Mouse (Mus musculus) hindbrain, embryonic 15.5 days (tissue): ENCODE results near the gene Mvk. TPM values are rescaled to one million over a fixed set of nuclear protein-coding genes. Genes with fewer than 3 reads are reported as not detected.

Experiments used
- ATAC-seq: fragments of 200-750 bp; cut with Nextera tagmentation; 2 replicates; pipeline ENCODE4 v1.8.0; 2017; ENCODE audit warnings: low read depth, moderate number of reproducible peaks, moderate TSS enrichment; ENCODE audit not compliant: low FRiP score
- H3K27ac ChIP-seq: fragments of 300-500 bp; sonication (generic); replicated peaks from 2 replicates; pipeline ENCODE4 v1.5.1; 2015; ENCODE audit warnings: mild to moderate bottlenecking, inconsistent platforms
- H3K27me3 ChIP-seq: fragments of 300-500 bp; sonication (generic); 2 replicates; pipeline ENCODE4 v1.6.1; 2015; ENCODE audit warnings: control low read depth, inconsistent platforms
- H3K36me3 ChIP-seq: fragments of 300-500 bp; sonication (generic); 2 replicates; pipeline ENCODE4 v1.6.1; 2015; ENCODE audit warnings: control low read depth, inconsistent platforms
- H3K4me1 ChIP-seq: fragments of 300-500 bp; sonication (generic); replicated peaks from 2 replicates; pipeline ENCODE4 v1.6.1; 2015; ENCODE audit warnings: control low read depth, inconsistent platforms
- H3K4me2 ChIP-seq: fragments of 300-500 bp; sonication (generic); 2 replicates; pipeline ENCODE4 v1.6.1; 2015; ENCODE audit warnings: moderate library complexity, mild to moderate bottlenecking, inconsistent platforms
- H3K4me3 ChIP-seq: fragments of 300-500 bp; sonication (generic); 2 replicates; pipeline ENCODE4 v1.5.1; 2015; ENCODE audit warnings: mild to moderate bottlenecking, inconsistent platforms
- H3K9ac ChIP-seq: fragments of 300-500 bp; sonication (generic); 2 replicates; pipeline ENCODE4 v1.6.1; 2015; ENCODE audit warnings: inconsistent platforms
- H3K9me3 ChIP-seq: fragments of 300-500 bp; sonication (generic); 2 replicates; pipeline ENCODE4 v1.6.1; 2016; ENCODE audit warnings: control low read depth, inconsistent platforms
- WGBS: fragments of 180-500 bp; shearing (Covaris S2); methylation state at CpG from one replicate; pipeline ENCODE4 v1.1.7; 2015; 5-methylcytosine and 5-hydroxymethylcytosine counted together
- polyA plus RNA-seq: library from polyadenylated mRNA; unstranded; fragments of >200 nt; fragmentation: Nextera tagmentation; extraction: Ambion mirVana; gene quantifications from 2 replicates; pipeline ENCODE4 v1.2.1, GENCODE M21; 2015

Mvk gene
- polyA plus RNA-seq, result 74.6 and 78.0 TPM in 2 replicates

GRCm38 (mm10) chr5:114443566-114444367 is at the start of gene Mvk, which contains the start of gene Mmab:
TSS of gene Mvk (plus strand) at chr5:114444269.
TSS of gene Mmab (minus strand) at chr5:114444060.
- Histone ChIP-seq H3K9ac (peak within 1 kb of the TSS; percentile 73), H3K36me3 (0 out of 2 replicates have a peak, but pooled peaks cover 4% of the 10 kb centered on the region), H3K4me3 (peak within 1 kb of the TSS; percentile 97), H3K4me2 (peak within 1 kb of the TSS; percentile 83), H3K27ac (peak within 1 kb of the TSS; percentile 83), H3K27me3 (no peaks in the 10 kb centered on the region), H3K4me1 (peaks cover 26% of the 10 kb centered on the region), H3K9me3 (no peaks in the 10 kb centered on the region)
- 3% methylated on average over 43 of the region's 43 CpGs for WGBS
- peak; percentile 99 for ATAC-seq

- Histone ChIP-seq H3K4me3 (no peak overlapping the region), H3K9me3 (no peaks in the 10 kb centered on the region), H3K9ac (no peak overlapping the region), H3K4me2 (no peak overlapping the region), H3K27me3 (no peaks in the 10 kb centered on the region), H3K36me3 (peaks cover 96% of the 10 kb centered on the region), H3K4me1 (no peaks in the 10 kb centered on the region), H3K27ac (no peak overlapping the region)
- ATAC-seq, result no peak
- WGBS, result 91% methylated on average over 14 of the region's 14 CpGs
Observed at GRCm38 (mm10) chr5:114406592-114406991, 37.5 kb upstream of the Mvk start.

GRCm38 (mm10) chr5:114407269-114407668 is 36.8 kb upstream of the Mvk start:
- Histone ChIP-seq H3K4me3 (no peak overlapping the region), H3K4me2 (no peak overlapping the region), H3K36me3 (peaks cover 97% of the 10 kb centered on the region), H3K4me1 (no peaks in the 10 kb centered on the region), H3K27ac (no peak overlapping the region), H3K9ac (no peak overlapping the region), H3K27me3 (no peaks in the 10 kb centered on the region), H3K9me3 (no peaks in the 10 kb centered on the region)
- WGBS, result 69% methylated on average over 10 of the region's 10 CpGs
- ATAC-seq, result no peak

- Histone ChIP-seq H3K9me3 (no peaks in the 10 kb centered on the region), H3K27me3 (no peaks in the 10 kb centered on the region), H3K4me1 (no peaks in the 10 kb centered on the region), H3K4me2 (no peak overlapping the region), H3K9ac (no peak overlapping the region), H3K4me3 (no peak overlapping the region), H3K27ac (no peak overlapping the region), H3K36me3 (peaks cover 97% of the 10 kb centered on the region)
- 90% methylated on average over 9 of the region's 9 CpGs for WGBS
- ATAC-seq, result no peak
Observed at GRCm38 (mm10) chr5:114407810-114408209, 36.3 kb upstream of the Mvk start.

GRCm38 (mm10) chr5:114408846-114409245 is 35.2 kb upstream of the Mvk start:
- Histone ChIP-seq H3K36me3 (peaks cover 96% of the 10 kb centered on the region), H3K9me3 (no peaks in the 10 kb centered on the region), H3K4me1 (no peaks in the 10 kb centered on the region), H3K9ac (no peak overlapping the region), H3K4me2 (no peak overlapping the region), H3K27me3 (no peaks in the 10 kb centered on the region), H3K27ac (no peak overlapping the region), H3K4me3 (no peak overlapping the region)
- ATAC-seq, result no peak
- WGBS, result 97% methylated on average over 11 of the region's 11 CpGs

- no peak for ATAC-seq
- Histone ChIP-seq H3K4me2 (no peak overlapping the region), H3K9me3 (no peaks in the 10 kb centered on the region), H3K27me3 (no peaks in the 10 kb centered on the region), H3K27ac (no peak overlapping the region), H3K9ac (no peak overlapping the region), H3K36me3 (peaks cover 96% of the 10 kb centered on the region), H3K4me1 (no peaks in the 10 kb centered on the region), H3K4me3 (no peak overlapping the region)
- WGBS, result 88% methylated on average over 13 of the region's 13 CpGs
Observed at GRCm38 (mm10) chr5:114410429-114410828, 33.6 kb upstream of the Mvk start.

- H3K27ac ChIP-seq, result no peak overlapping the region
- WGBS, result 84% methylated on average over 23 of the region's 23 CpGs
- H3K9ac ChIP-seq, result no peak overlapping the region
- H3K4me1 ChIP-seq, result no peaks in the 10 kb centered on the region
- H3K4me3 ChIP-seq, result no peak overlapping the region
- H3K36me3 ChIP-seq, result peaks cover 97% of the 10 kb centered on the region
- no peaks in the 10 kb centered on the region for H3K27me3 ChIP-seq
- H3K9me3 ChIP-seq, result no peaks in the 10 kb centered on the region
- no peak for ATAC-seq
- no peak overlapping the region for H3K4me2 ChIP-seq
Observed at GRCm38 (mm10) chr5:114412361-114412998, 31.6 kb upstream of the Mvk start.

- no peaks in the 10 kb centered on the region for H3K4me1 ChIP-seq
- peaks cover 97% of the 10 kb centered on the region for H3K36me3 ChIP-seq
- H3K27ac ChIP-seq, result no peak overlapping the region
- no peak overlapping the region for H3K9ac ChIP-seq
- ATAC-seq, result no peak
- no peaks in the 10 kb centered on the region for H3K27me3 ChIP-seq
- H3K4me3 ChIP-seq, result no peak overlapping the region
- 85% methylated on average over 16 of the region's 16 CpGs for WGBS
- H3K4me2 ChIP-seq, result no peak overlapping the region
- no peaks in the 10 kb centered on the region for H3K9me3 ChIP-seq
Observed at GRCm38 (mm10) chr5:114413067-114413735, 30.9 kb upstream of the Mvk start.

- H3K9me3 ChIP-seq, result no peaks in the 10 kb centered on the region
- H3K9ac ChIP-seq, result no peak overlapping the region
- no peaks in the 10 kb centered on the region for H3K4me1 ChIP-seq
- H3K4me3 ChIP-seq, result no peak overlapping the region
- H3K36me3 ChIP-seq, result peaks cover 95% of the 10 kb centered on the region
- H3K27me3 ChIP-seq, result no peaks in the 10 kb centered on the region
- H3K4me2 ChIP-seq, result no peak overlapping the region
- no peak for ATAC-seq
- 93% methylated on average over 5 of the region's 5 CpGs for WGBS
- no peak overlapping the region for H3K27ac ChIP-seq
Observed at GRCm38 (mm10) chr5:114415606-114416005, 28.5 kb upstream of the Mvk start.

GRCm38 (mm10) chr5:114416855-114417254 is 27.2 kb upstream of the Mvk start:
- Histone ChIP-seq H3K36me3 (peaks cover 90% of the 10 kb centered on the region), H3K27me3 (no peaks in the 10 kb centered on the region), H3K27ac (no peak overlapping the region), H3K4me1 (no peaks in the 10 kb centered on the region), H3K4me3 (no peak overlapping the region), H3K9me3 (no peaks in the 10 kb centered on the region), H3K9ac (no peak overlapping the region), H3K4me2 (no peak overlapping the region)
- WGBS, result 90% methylated on average over 8 of the region's 8 CpGs
- no peak for ATAC-seq

GRCm38 (mm10) chr5:114418541-114418940 is 25.5 kb upstream of the Mvk start:
- no peak overlapping the region for H3K27ac ChIP-seq
- H3K9ac ChIP-seq, result no peak overlapping the region
- WGBS, result 86% methylated on average over 8 of the region's 8 CpGs
- no peaks in the 10 kb centered on the region for H3K27me3 ChIP-seq
- no peaks in the 10 kb centered on the region for H3K9me3 ChIP-seq
- H3K4me2 ChIP-seq, result no peak overlapping the region
- H3K4me1 ChIP-seq, result peaks cover 10% of the 10 kb centered on the region
- no peak overlapping the region for H3K4me3 ChIP-seq
- peaks cover 73% of the 10 kb centered on the region for H3K36me3 ChIP-seq
- ATAC-seq, result no peak
